Comparison of ENCODE assay signal across 17 mouse cellular contexts in genomic region chr3:95007706-95008105, GRCm38 (mm10). TPM values are rescaled to one million over a fixed set of nuclear protein-coding genes. Genes with fewer than 3 reads are reported as not detected.
DNase-seq lines count a peak whose midpoint lies in the region; ATAC-seq lines count a peak whose summit lies in the region.
"Had no signal": no experiment of that assay in that cellular context is flagged by ENCODE, and none has a peak within 500 bp of the region (broad histone marks: within the 10 kb centered on the region; RNA-seq: fewer than 3 reads in every experiment).

No protein-coding gene starts in this region.

- no peak overlapping the region for H3K4me3 ChIP-seq in forebrain, embryonic 12.5 days (replicated peaks)
- H3K4me3 ChIP-seq in forebrain, embryonic 11.5 days (ENCODE audit: low read depth, low read length) = no peak overlapping the region
- no peak overlapping the region for H3K4me3 ChIP-seq in hindbrain, embryonic 13.5 days
- no peak overlapping the region for H3K4me3 ChIP-seq in hindbrain, embryonic 14.5 days (replicated peaks; ENCODE audit: low read length)
- no peak overlapping the region for H3K4me3 ChIP-seq in neural tube, embryonic 12.5 days
- H3K4me3 ChIP-seq in neural tube, embryonic 15.5 days (replicated peaks) = no peak overlapping the region
- H3K4me3 ChIP-seq in stomach, embryonic 15.5 days (replicated peaks) = no peak overlapping the region
- H3K4me3 ChIP-seq: heart, embryonic 12.5 days; limb, embryonic 10.5 days; liver, embryonic 12.5 days; megakaryocyte, embryonic 14.5 days had no signal

- 86% methylated on average over 9 of the region's 9 CpGs for WGBS in forebrain, embryonic 12.5 days
- WGBS in forebrain, embryonic 11.5 days = 86% methylated on average over 9 of the region's 9 CpGs
- 91% methylated on average over 9 of the region's 9 CpGs for WGBS in hindbrain, embryonic 13.5 days
- 88% methylated on average over 9 of the region's 9 CpGs for WGBS in hindbrain, embryonic 14.5 days
- WGBS in neural tube, embryonic 12.5 days = 93% methylated on average over 9 of the region's 9 CpGs
- 89% methylated on average over 9 of the region's 9 CpGs for WGBS in neural tube, embryonic 15.5 days
- 88% methylated on average over 9 of the region's 9 CpGs for WGBS in stomach, embryonic 15.5 days

- H3K4me1 ChIP-seq in forebrain, embryonic 12.5 days = peaks cover 19% of the 10 kb centered on the region
- H3K4me1 ChIP-seq in forebrain, embryonic 11.5 days (replicated peaks; ENCODE audit: control insufficient read depth, insufficient read depth, low read length) = peaks cover 2% of the 10 kb centered on the region; the same call in 1 of the 2 replicates
- H3K4me1 ChIP-seq in hindbrain, embryonic 13.5 days (replicated peaks) = 0 out of 2 replicates have a peak, but pooled peaks cover 5% of the 10 kb centered on the region
- no peaks in the 10 kb centered on the region; the same call in 1 of the 2 replicates for H3K4me1 ChIP-seq in hindbrain, embryonic 14.5 days (replicated peaks; ENCODE audit: control insufficient read depth, insufficient read depth, low read length)
- peaks cover 7% of the 10 kb centered on the region for H3K4me1 ChIP-seq in neural tube, embryonic 12.5 days
- H3K4me1 ChIP-seq in neural tube, embryonic 15.5 days = peaks cover 11% of the 10 kb centered on the region; the same call in 1 of the 2 replicates
- 0 out of 2 replicates have a peak, but pooled peaks cover 5% of the 10 kb centered on the region for H3K4me1 ChIP-seq in stomach, embryonic 15.5 days
- H3K4me1 ChIP-seq: heart, embryonic 12.5 days had no signal

- no peak overlapping the region for H3K9ac ChIP-seq in forebrain, embryonic 12.5 days
- H3K9ac ChIP-seq in forebrain, embryonic 11.5 days (ENCODE audit: low read length) = no peak overlapping the region
- no peak overlapping the region for H3K9ac ChIP-seq in hindbrain, embryonic 13.5 days
- no peak overlapping the region for H3K9ac ChIP-seq in hindbrain, embryonic 14.5 days
- 0 out of 2 replicates have a peak overlapping the region, but pooled peaks have one; percentile 13 for H3K9ac ChIP-seq in neural tube, embryonic 12.5 days
- H3K9ac ChIP-seq in neural tube, embryonic 15.5 days (replicated peaks) = no peak overlapping the region
- H3K9ac ChIP-seq in stomach, embryonic 15.5 days = no peak overlapping the region
- H3K9ac ChIP-seq: heart, embryonic 12.5 days; liver, embryonic 12.5 days had no signal

- H3K27ac ChIP-seq in forebrain, embryonic 12.5 days = peak overlapping the region; percentile 16; the same call in 1 of the 2 replicates
- H3K27ac ChIP-seq in forebrain, embryonic 11.5 days (ENCODE audit: low read depth, low read length) = no peak overlapping the region
- H3K27ac ChIP-seq in hindbrain, embryonic 13.5 days = 0 out of 2 replicates have a peak overlapping the region, but pooled peaks have one; percentile 18
- H3K27ac ChIP-seq in hindbrain, embryonic 14.5 days = no peak overlapping the region
- H3K27ac ChIP-seq in neural tube, embryonic 12.5 days = no peak overlapping the region
- H3K27ac ChIP-seq in neural tube, embryonic 15.5 days (replicated peaks) = no peak overlapping the region
- H3K27ac ChIP-seq in stomach, embryonic 15.5 days = peak overlapping the region; percentile 35; the same call in 1 of the 2 replicates
- H3K27ac ChIP-seq: limb, embryonic 10.5 days; liver, embryonic 12.5 days had no signal

- no peaks in the 10 kb centered on the region for H3K9me3 ChIP-seq in forebrain, embryonic 12.5 days
- H3K9me3 ChIP-seq in forebrain, embryonic 11.5 days (ENCODE audit: control insufficient read depth, low read length) = no peaks in the 10 kb centered on the region
- H3K9me3 ChIP-seq in hindbrain, embryonic 13.5 days = no peaks in the 10 kb centered on the region
- no peaks in the 10 kb centered on the region for H3K9me3 ChIP-seq in hindbrain, embryonic 14.5 days (ENCODE audit: control insufficient read depth, low read length)
- H3K9me3 ChIP-seq in neural tube, embryonic 12.5 days = no peaks in the 10 kb centered on the region
- H3K9me3 ChIP-seq in neural tube, embryonic 15.5 days (replicated peaks) = no peaks in the 10 kb centered on the region
- no peaks in the 10 kb centered on the region for H3K9me3 ChIP-seq in stomach, embryonic 15.5 days
- H3K9me3 ChIP-seq: heart, embryonic 12.5 days; limb, embryonic 10.5 days; liver, embryonic 12.5 days; megakaryocyte, embryonic 14.5 days had no signal

- H3K4me2 ChIP-seq in forebrain, embryonic 12.5 days = no peak overlapping the region
- no peak overlapping the region for H3K4me2 ChIP-seq in forebrain, embryonic 11.5 days (ENCODE audit: low read depth, low read length, severe bottlenecking)
- no peak overlapping the region for H3K4me2 ChIP-seq in hindbrain, embryonic 13.5 days
- no peak overlapping the region for H3K4me2 ChIP-seq in hindbrain, embryonic 14.5 days (replicated peaks)
- no peak overlapping the region for H3K4me2 ChIP-seq in neural tube, embryonic 12.5 days (replicated peaks)
- H3K4me2 ChIP-seq in neural tube, embryonic 15.5 days = no peak overlapping the region
- no peak overlapping the region for H3K4me2 ChIP-seq in stomach, embryonic 15.5 days
- H3K4me2 ChIP-seq: heart, embryonic 12.5 days; liver, embryonic 12.5 days had no signal

- no peak for DNase-seq in forebrain, embryonic 11.5 days (ENCODE audit: low spot score)
- DNase-seq in hindbrain, embryonic 14.5 days (ENCODE audit: low spot score) = no peak
- DNase-seq: cerebellum, postnatal 36 days; gastrocnemius, postnatal 10 days; kidney, postnatal 36 days; right cerebral cortex, postnatal 14 days had no signal

- no peaks in the 10 kb centered on the region for H3K27me3 ChIP-seq in forebrain, embryonic 12.5 days
- H3K27me3 ChIP-seq in forebrain, embryonic 11.5 days (ENCODE audit: control insufficient read depth, insufficient read depth, low read length) = no peaks in the 10 kb centered on the region
- no peaks in the 10 kb centered on the region for H3K27me3 ChIP-seq in hindbrain, embryonic 13.5 days
- no peaks in the 10 kb centered on the region for H3K27me3 ChIP-seq in hindbrain, embryonic 14.5 days (ENCODE audit: control insufficient read depth, insufficient read depth, low read length)
- H3K27me3 ChIP-seq in neural tube, embryonic 12.5 days (replicated peaks) = no peaks in the 10 kb centered on the region
- no peaks in the 10 kb centered on the region for H3K27me3 ChIP-seq in neural tube, embryonic 15.5 days (replicated peaks)
- H3K27me3 ChIP-seq in stomach, embryonic 15.5 days (replicated peaks) = no peaks in the 10 kb centered on the region
- H3K27me3 ChIP-seq: heart, embryonic 12.5 days; liver, embryonic 12.5 days; megakaryocyte, embryonic 14.5 days had no signal

- peaks cover 86% of the 10 kb centered on the region for H3K36me3 ChIP-seq in forebrain, embryonic 12.5 days (replicated peaks)
- H3K36me3 ChIP-seq in forebrain, embryonic 11.5 days (ENCODE audit: control insufficient read depth, insufficient read depth, low read length) = peaks cover 17% of the 10 kb centered on the region
- H3K36me3 ChIP-seq in hindbrain, embryonic 13.5 days = peaks cover 94% of the 10 kb centered on the region
- peaks cover 93% of the 10 kb centered on the region for H3K36me3 ChIP-seq in hindbrain, embryonic 14.5 days (replicated peaks; ENCODE audit: control insufficient read depth, insufficient read depth)
- H3K36me3 ChIP-seq in neural tube, embryonic 12.5 days = peaks cover 85% of the 10 kb centered on the region
- H3K36me3 ChIP-seq in neural tube, embryonic 15.5 days = peaks cover 90% of the 10 kb centered on the region
- H3K36me3 ChIP-seq in stomach, embryonic 15.5 days = peaks cover 67% of the 10 kb centered on the region

- ATAC-seq in forebrain, embryonic 12.5 days (ENCODE audit: low FRiP score) = no peak
- ATAC-seq in forebrain, embryonic 11.5 days (replicated peaks; ENCODE audit: low FRiP score) = no peak
- no peak for ATAC-seq in hindbrain, embryonic 13.5 days (ENCODE audit: low FRiP score)
- no peak for ATAC-seq in hindbrain, embryonic 14.5 days (ENCODE audit: low FRiP score)
- ATAC-seq in neural tube, embryonic 12.5 days (ENCODE audit: low FRiP score, low read depth) = no peak
- ATAC-seq in neural tube, embryonic 15.5 days (ENCODE audit: low FRiP score) = no peak
- no peak for ATAC-seq in stomach, embryonic 15.5 days (ENCODE audit: insufficient read depth, low FRiP score, low read depth)
- no peak for ATAC-seq in activated CD4-positive, CD25-positive, alpha-beta regulatory T cell, adult 4 months
- ATAC-seq: intestine, postnatal 0 days; liver, embryonic 12.5 days had no signal

RNA-seq across cellular contexts. Expression of gene Zfp687, which starts 7.5 kb away (rescaled TPM):
- 36.6 and 39.0 TPM in 2 replicates for polyA plus RNA-seq in forebrain, embryonic 12.5 days (2016; fragmentation: Nextera tagmentation; extraction: Ambion mirVana)
- polyA plus RNA-seq in forebrain, embryonic 11.5 days (2014; fragmentation: Nextera tagmentation; extraction: Ambion mirVana) = 43.1 and 44.2 TPM in 2 replicates
- polyA plus RNA-seq in hindbrain, embryonic 13.5 days (2015; fragmentation: Nextera tagmentation; extraction: Ambion mirVana) = 21.6 and 22.8 TPM in 2 replicates
- polyA plus RNA-seq in hindbrain, embryonic 14.5 days (2014; fragmentation: Nextera tagmentation; extraction: Ambion mirVana) = 19.6 and 21.2 TPM in 2 replicates
- 33.2 and 34.9 TPM in 2 replicates for polyA plus RNA-seq in neural tube, embryonic 12.5 days (2016; fragmentation: Nextera tagmentation; extraction: Ambion mirVana)
- polyA plus RNA-seq in neural tube, embryonic 15.5 days (2015; fragmentation: Nextera tagmentation; extraction: Ambion mirVana) = 16.6 and 17.7 TPM in 2 replicates
- 19.3 and 22.0 TPM in 2 replicates for polyA plus RNA-seq in stomach, embryonic 15.5 days (2015; fragmentation: Nextera tagmentation; extraction: Ambion mirVana)
- polyA plus RNA-seq in activated CD4-positive, CD25-positive, alpha-beta regulatory T cell, adult 4 months (2017; shearing (Covaris generic)) = 10 to 100 TPM; 11.7 to 14.0 TPM

RNA-seq across cellular contexts. Expression of gene Pi4kb, which starts 33.2 kb away (rescaled TPM):
- 17.2 and 25.5 TPM in 2 replicates for polyA plus RNA-seq in forebrain, embryonic 12.5 days (2016; fragmentation: Nextera tagmentation; extraction: Ambion mirVana)
- 23.1 and 23.9 TPM in 2 replicates for polyA plus RNA-seq in forebrain, embryonic 11.5 days (2014; fragmentation: Nextera tagmentation; extraction: Ambion mirVana)
- 23.2 and 24.7 TPM in 2 replicates for polyA plus RNA-seq in hindbrain, embryonic 13.5 days (2015; fragmentation: Nextera tagmentation; extraction: Ambion mirVana)
- 25.0 and 28.4 TPM in 2 replicates for polyA plus RNA-seq in hindbrain, embryonic 14.5 days (2014; fragmentation: Nextera tagmentation; extraction: Ambion mirVana)
- polyA plus RNA-seq in neural tube, embryonic 12.5 days (2016; fragmentation: Nextera tagmentation; extraction: Ambion mirVana) = 20.1 and 23.0 TPM in 2 replicates
- polyA plus RNA-seq in neural tube, embryonic 15.5 days (2015; fragmentation: Nextera tagmentation; extraction: Ambion mirVana) = 22.5 and 23.8 TPM in 2 replicates
- 19.3 and 22.0 TPM in 2 replicates for polyA plus RNA-seq in stomach, embryonic 15.5 days (2015; fragmentation: Nextera tagmentation; extraction: Ambion mirVana)
- polyA plus RNA-seq in activated CD4-positive, CD25-positive, alpha-beta regulatory T cell, adult 4 months (2017; shearing (Covaris generic)) = 10 to 100 TPM in 1 of 2 experiments, 1 to 10 TPM in 1; 9.5 to 10.9 TPM

RNA-seq across cellular contexts. Expression of gene Psmd4, which starts 34.7 kb away (rescaled TPM):
- polyA plus RNA-seq in forebrain, embryonic 12.5 days (2016; fragmentation: Nextera tagmentation; extraction: Ambion mirVana) = 283 and 295 TPM in 2 replicates
- polyA plus RNA-seq in forebrain, embryonic 11.5 days (2014; fragmentation: Nextera tagmentation; extraction: Ambion mirVana) = 312 and 325 TPM in 2 replicates
- 269 and 277 TPM in 2 replicates for polyA plus RNA-seq in hindbrain, embryonic 13.5 days (2015; fragmentation: Nextera tagmentation; extraction: Ambion mirVana)
- 238 and 248 TPM in 2 replicates for polyA plus RNA-seq in hindbrain, embryonic 14.5 days (2014; fragmentation: Nextera tagmentation; extraction: Ambion mirVana)
- polyA plus RNA-seq in neural tube, embryonic 12.5 days (2016; fragmentation: Nextera tagmentation; extraction: Ambion mirVana) = 286 and 291 TPM in 2 replicates
- polyA plus RNA-seq in neural tube, embryonic 15.5 days (2015; fragmentation: Nextera tagmentation; extraction: Ambion mirVana) = 264 and 266 TPM in 2 replicates
- polyA plus RNA-seq in stomach, embryonic 15.5 days (2015; fragmentation: Nextera tagmentation; extraction: Ambion mirVana) = 220 and 221 TPM in 2 replicates
- 100 to 1,000 TPM; 163 to 246 TPM for polyA plus RNA-seq in activated CD4-positive, CD25-positive, alpha-beta regulatory T cell, adult 4 months (2017; shearing (Covaris generic))

RNA-seq across cellular contexts. Expression of gene Rfx5, which starts 53.8 kb away (rescaled TPM):
- 8.6 and 9.2 TPM in 2 replicates for polyA plus RNA-seq in forebrain, embryonic 12.5 days (2016; fragmentation: Nextera tagmentation; extraction: Ambion mirVana)
- 8.1 and 10.1 TPM in 2 replicates for polyA plus RNA-seq in forebrain, embryonic 11.5 days (2014; fragmentation: Nextera tagmentation; extraction: Ambion mirVana)
- 5.4 and 5.5 TPM in 2 replicates for polyA plus RNA-seq in hindbrain, embryonic 13.5 days (2015; fragmentation: Nextera tagmentation; extraction: Ambion mirVana)
- polyA plus RNA-seq in hindbrain, embryonic 14.5 days (2014; fragmentation: Nextera tagmentation; extraction: Ambion mirVana) = 7.4 and 8.9 TPM in 2 replicates
- polyA plus RNA-seq in neural tube, embryonic 12.5 days (2016; fragmentation: Nextera tagmentation; extraction: Ambion mirVana) = 8.4 and 9.8 TPM in 2 replicates
- polyA plus RNA-seq in neural tube, embryonic 15.5 days (2015; fragmentation: Nextera tagmentation; extraction: Ambion mirVana) = 7.1 and 8.0 TPM in 2 replicates
- 8.5 and 9.6 TPM in 2 replicates for polyA plus RNA-seq in stomach, embryonic 15.5 days (2015; fragmentation: Nextera tagmentation; extraction: Ambion mirVana)
- 10 to 100 TPM in 1 of 2 experiments, 1 to 10 TPM in 1; 10.0 to 12.3 TPM for polyA plus RNA-seq in activated CD4-positive, CD25-positive, alpha-beta regulatory T cell, adult 4 months (2017; shearing (Covaris generic))

Comparison
In these comparisons a context has a peak if more than half of its experiments do, and no peak if none do; other contexts are left out.
1. H3K27ac ChIP-seq: peak in forebrain, embryonic 12.5 days (single experiment), hindbrain, embryonic 13.5 days (single experiment) and stomach, embryonic 15.5 days (single experiment); none in forebrain, embryonic 11.5 days (single experiment), hindbrain, embryonic 14.5 days (single experiment), neural tube, embryonic 12.5 days (single experiment) and neural tube, embryonic 15.5 days (single experiment).